Mouse (Mus musculus): Measurements from ENCODE around the gene Rgs13. TPM values are rescaled to one million over a fixed set of nuclear protein-coding genes. Genes with fewer than 3 reads are reported as not detected.

Gene Rgs13
- polyA plus RNA-seq, 1 experiment from 2014 or later, result 2.0 TPM

DNA sequence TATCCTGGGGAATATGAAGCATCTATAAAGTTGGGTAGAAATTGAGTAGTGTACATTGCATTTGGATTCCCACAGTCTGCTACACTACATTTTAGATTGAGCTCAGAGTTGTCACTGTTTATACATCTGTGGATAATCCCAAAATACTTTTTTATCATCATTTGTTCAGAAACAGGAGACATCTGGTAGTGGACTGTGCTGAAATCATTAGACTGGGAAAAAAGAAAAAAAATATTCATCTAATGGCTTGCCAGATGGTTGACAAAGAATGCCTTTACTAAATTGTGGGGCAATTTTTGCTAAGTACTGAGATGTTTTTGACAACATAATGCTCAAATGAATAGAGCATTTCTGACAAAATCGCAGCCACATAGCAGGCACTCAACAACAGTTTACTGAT lies 86.8 kb downstream of the Rgs13 start:
- 82% methylated on average over 1 of the region's 1 CpGs for WGBS
- no peak for ATAC-seq (replicated peaks; ENCODE audit: low FRiP score)
- H3K9ac ChIP-seq (ENCODE audit: low read length), result no peak overlapping the region
- no peak overlapping the region for H3K27ac ChIP-seq (ENCODE audit: low read depth, low read length)
- H3K4me1 ChIP-seq (replicated peaks; ENCODE audit: control insufficient read depth, insufficient read depth, low read length), result no peaks in the 10 kb centered on the region
- no peak overlapping the region for H3K4me3 ChIP-seq (ENCODE audit: low read depth, low read length)
- no peak for DNase-seq (ENCODE audit: low spot score)
- H3K4me2 ChIP-seq (ENCODE audit: low read depth, low read length, severe bottlenecking), result no peak overlapping the region
- H3K27me3 ChIP-seq (ENCODE audit: control insufficient read depth, insufficient read depth, low read length), result no peaks in the 10 kb centered on the region
- no peaks in the 10 kb centered on the region for H3K36me3 ChIP-seq (ENCODE audit: control insufficient read depth, insufficient read depth, low read length)
- no peaks in the 10 kb centered on the region for H3K9me3 ChIP-seq (ENCODE audit: control insufficient read depth, low read length)

Other genes with a start within 250 kb of the Rgs13 start
- 58.9 and 61.1 TPM in 2 replicates for gene Rgs2, start 173.2 kb downstream of the Rgs13 start, polyA plus RNA-seq (2014; fragmentation: Nextera tagmentation; extraction: Ambion mirVana)
- gene Rgs1, start 71.9 kb upstream of the Rgs13 start, polyA plus RNA-seq (2014; fragmentation: Nextera tagmentation; extraction: Ambion mirVana), result not detected in 2 replicates